8 mouse cellular contexts compared by ENCODE assay signal in genomic region chr13:43524491-43525362, GRCm38 (mm10). TPM values are rescaled to one million over a fixed set of nuclear protein-coding genes. Genes with fewer than 3 reads are reported as not detected.
DNase-seq lines count a peak whose midpoint lies in the region; ATAC-seq lines count a peak whose summit lies in the region.

No protein-coding gene starts in this region.

- DNase-seq in cerebellum, postnatal 14 days: peak; percentile 38 to 43
- DNase-seq in cerebellum, adult 11-12 months: no peak
- peak; percentile 58 for DNase-seq in MN1 (ENCODE audit: low spot score)
- peak; percentile 60 for DNase-seq in gastrocnemius, adult 18-20 months (ENCODE audit: low spot score)
- DNase-seq in thymus, adult 18-20 months: no peak

- H3K27ac ChIP-seq in hindbrain, embryonic 12.5 days: no peak overlapping the region
- H3K27ac ChIP-seq in liver, embryonic 15.5 days (replicated peaks): 0 out of 2 replicates have a peak overlapping the region, but pooled peaks have one; percentile 45

- peak; percentile 56; the same call in 1 of the 2 replicates for ATAC-seq in hindbrain, embryonic 12.5 days (ENCODE audit: low FRiP score)
- ATAC-seq in liver, embryonic 15.5 days (ENCODE audit: insufficient read depth): no peak
- ATAC-seq in monocyte, adult 5-6 weeks (replicated peaks; ENCODE audit: insufficient number of reproducible peaks, low FRiP score, low TSS enrichment, poor library complexity, severe bottlenecking): peak; percentile 75

- no peak overlapping the region for H3K9ac ChIP-seq in hindbrain, embryonic 12.5 days
- no peak overlapping the region for H3K9ac ChIP-seq in liver, embryonic 15.5 days

- H3K4me2 ChIP-seq in hindbrain, embryonic 12.5 days (replicated peaks): no peak overlapping the region
- peak overlapping the region; percentile 23; the same call in 1 of the 2 replicates for H3K4me2 ChIP-seq in liver, embryonic 15.5 days

- no peak overlapping the region for H3K4me3 ChIP-seq in hindbrain, embryonic 12.5 days
- H3K4me3 ChIP-seq in liver, embryonic 15.5 days (replicated peaks): no peak overlapping the region

- H3K27me3 ChIP-seq in hindbrain, embryonic 12.5 days: no peaks in the 10 kb centered on the region
- no peaks in the 10 kb centered on the region for H3K27me3 ChIP-seq in liver, embryonic 15.5 days

- peaks cover 13% of the 10 kb centered on the region for H3K4me1 ChIP-seq in hindbrain, embryonic 12.5 days
- H3K4me1 ChIP-seq in liver, embryonic 15.5 days (replicated peaks): peaks cover 9% of the 10 kb centered on the region

- WGBS in hindbrain, embryonic 12.5 days: 68% methylated on average over 16 of the region's 16 CpGs
- WGBS in liver, embryonic 15.5 days (ENCODE audit: insufficient replicate concordance): 35% methylated on average over 16 of the region's 16 CpGs

- H3K36me3 ChIP-seq in hindbrain, embryonic 12.5 days: no peaks in the 10 kb centered on the region
- no peaks in the 10 kb centered on the region for H3K36me3 ChIP-seq in liver, embryonic 15.5 days (replicated peaks)

- H3K9me3 ChIP-seq in hindbrain, embryonic 12.5 days (replicated peaks): no peaks in the 10 kb centered on the region
- no peaks in the 10 kb centered on the region for H3K9me3 ChIP-seq in liver, embryonic 15.5 days (replicated peaks)

RNA-seq across cellular contexts. Expression of gene Mcur1, which starts 35.3 kb away (rescaled TPM):
- total RNA-seq in gastrocnemius, adult 18-20 months (2021): 10 to 100 TPM; 30.3 to 31.7 TPM
- 12.4 and 13.0 TPM in 2 replicates for polyA plus RNA-seq in hindbrain, embryonic 12.5 days (2016; fragmentation: Nextera tagmentation; extraction: Ambion mirVana)
- polyA plus RNA-seq in liver, embryonic 15.5 days (2015; fragmentation: Nextera tagmentation; extraction: Ambion mirVana): 5.7 and 5.9 TPM in 2 replicates
- 32.0 to 39.8 TPM (median 37.9 TPM) in 3 replicates for total RNA-seq in monocyte, adult 5-6 weeks (2017)

RNA-seq across cellular contexts. Expression of gene Ranbp9, which starts 43.6 kb away (rescaled TPM):
- 10 to 100 TPM; 41.3 to 42.2 TPM for total RNA-seq in gastrocnemius, adult 18-20 months (2021)
- 12.2 and 12.8 TPM in 2 replicates for polyA plus RNA-seq in hindbrain, embryonic 12.5 days (2016; fragmentation: Nextera tagmentation; extraction: Ambion mirVana)
- 2.9 and 3.3 TPM in 2 replicates for polyA plus RNA-seq in liver, embryonic 15.5 days (2015; fragmentation: Nextera tagmentation; extraction: Ambion mirVana)
- 109 to 144 TPM (median 117 TPM) in 3 replicates for total RNA-seq in monocyte, adult 5-6 weeks (2017)

Comparison
In these comparisons a context has a peak if more than half of its experiments do, and no peak if none do; other contexts are left out.
1. DNase-seq: peak in cerebellum, postnatal 14 days (2 of 2), MN1 (single experiment) and gastrocnemius, adult 18-20 months (single experiment); none in cerebellum, adult 11-12 months (single experiment) and thymus, adult 18-20 months (0 of 2).